Mouse (Mus musculus) embryonic facial prominence, embryonic 14.5 days (tissue): ENCODE data around the gene Chrna5. TPM values are rescaled to one million over a fixed set of nuclear protein-coding genes. Genes with fewer than 3 reads are reported as not detected.

Source experiments
- ATAC-seq: fragments of 200-750 bp; cut with Nextera tagmentation; 2 replicates; pipeline ENCODE4 v1.8.0; 2017; ENCODE audit warnings: low read depth, moderate number of reproducible peaks, moderate TSS enrichment
- DNase-seq: peaks from one replicate; pipeline ENCODE4 v3.0.0-alpha.2; 2015; ENCODE audit warnings: low spot score
- H3K27ac ChIP-seq: fragments of 300-500 bp; sonication (generic); replicated peaks from 2 replicates; pipeline ENCODE4 v1.5.1; 2014; ENCODE audit warnings: low read depth, mild to moderate bottlenecking, low read length, moderate library complexity
- H3K27me3 ChIP-seq: fragments of 300-500 bp; sonication (generic); replicated peaks from 2 replicates; pipeline ENCODE4 v1.6.1; 2014; ENCODE audit warnings: low read length; ENCODE audit not compliant: control insufficient read depth, insufficient read depth
- H3K36me3 ChIP-seq: fragments of 300-500 bp; sonication (generic); 2 replicates; pipeline ENCODE4 v1.6.1; 2014; ENCODE audit warnings: low read length, mixed read lengths; ENCODE audit not compliant: control insufficient read depth, insufficient read depth
- H3K4me1 ChIP-seq: fragments of 300-500 bp; sonication (generic); 2 replicates; pipeline ENCODE4 v1.6.1; 2014; ENCODE audit warnings: antibody characterized with exemption, low read length; ENCODE audit not compliant: control insufficient read depth, insufficient read depth
- H3K4me2 ChIP-seq: fragments of 300-500 bp; sonication (generic); 2 replicates; pipeline ENCODE4 v1.6.1; 2014; ENCODE audit warnings: low read depth, mild to moderate bottlenecking, low read length, moderate library complexity, mixed read lengths
- H3K4me3 ChIP-seq: fragments of 300-500 bp; sonication (generic); 2 replicates; pipeline ENCODE4 v1.5.1; 2014; ENCODE audit warnings: low read depth, mild to moderate bottlenecking, low read length
- H3K9ac ChIP-seq: fragments of 300-500 bp; sonication (generic); 2 replicates; pipeline ENCODE4 v1.6.1; 2014; ENCODE audit warnings: low read depth, mild to moderate bottlenecking, low read length, moderate library complexity, mixed read lengths
- H3K9me3 ChIP-seq: fragments of 300-500 bp; sonication (generic); 2 replicates; pipeline ENCODE4 v1.6.1; 2016; ENCODE audit warnings: low read length; ENCODE audit not compliant: control insufficient read depth
- WGBS: fragments of 180-500 bp; shearing (Covaris S2); extraction: QIAGEN DNeasy Blood & Tissue Kit; methylation state at CpG from one replicate; pipeline ENCODE4 v1.1.7; 2014; 5-methylcytosine and 5-hydroxymethylcytosine counted together
- polyA plus RNA-seq: library from polyadenylated mRNA; unstranded; fragments of >200 nt; fragmentation: Nextera tagmentation; extraction: Ambion mirVana; gene quantifications from 2 replicates; pipeline ENCODE4 v1.2.1, GENCODE M21; 2014

The Chrna5 gene
- polyA plus RNA-seq, 1 experiment from 2014 or later: 1.1 TPM

GRCm38 (mm10) chr9:55055386-55055930 lies 74.8 kb downstream of the Chrna5 start:
- H3K27ac ChIP-seq: no peak overlapping the region
- 78% methylated on average over 2 of the region's 2 CpGs for WGBS
- no peak for ATAC-seq

More at GRCm38 (mm10) chr9:55055386-55055930, 74.8 kb downstream of the Chrna5 start:
- Histone ChIP-seq H3K4me1 (no peaks in the 10 kb centered on the region), H3K27me3 (no peaks in the 10 kb centered on the region), H3K9ac (no peak overlapping the region), H3K36me3 (no peaks in the 10 kb centered on the region), H3K9me3 (no peaks in the 10 kb centered on the region), H3K4me3 (no peak overlapping the region), H3K4me2 (no peak overlapping the region)
- no peak for DNase-seq

Other genes with a start within 250 kb of the Chrna5 start
- 143 and 154 TPM in 2 replicates for gene Wdr61, start 246.4 kb upstream of the Chrna5 start, polyA plus RNA-seq
- 389 and 501 TPM in 2 replicates for gene Crabp1, start 216.1 kb upstream of the Chrna5 start, polyA plus RNA-seq
- gene Ireb2, start 117.1 kb upstream of the Chrna5 start, polyA plus RNA-seq: 35.8 and 40.2 TPM in 2 replicates
- gene Hykk, start 63.6 kb upstream of the Chrna5 start, polyA plus RNA-seq: 4.8 and 5.0 TPM in 2 replicates
- gene Psma4, start 30.1 kb upstream of the Chrna5 start, polyA plus RNA-seq: 285 and 291 TPM in 2 replicates
- 1.0 and 1.2 TPM in 2 replicates for gene AY074887, start 29.9 kb upstream of the Chrna5 start, polyA plus RNA-seq
- gene Chrna3, start 45.7 kb downstream of the Chrna5 start, polyA plus RNA-seq: 2.0 and 2.2 TPM in 2 replicates
- 0.78 and 1.3 TPM in 2 replicates for gene Chrnb4, start 67.9 kb downstream of the Chrna5 start, polyA plus RNA-seq
- gene Ube2q2, start 168.0 kb downstream of the Chrna5 start, polyA plus RNA-seq: 32.0 and 34.1 TPM in 2 replicates
- 41.9 and 49.6 TPM in 2 replicates for gene Fbxo22, start 228.0 kb downstream of the Chrna5 start, polyA plus RNA-seq